Mouse (Mus musculus) thymus, adult 2 months (tissue): ENCODE measurements around the gene Rit1.

Experiments
- CTCF ChIP-seq: fragments of 200-500 bp; IDR thresholded peaks from 2 replicates; pipeline ENCODE4 v1.5.1; 2012; ENCODE audit warnings: mild to moderate bottlenecking, control low read depth, low read length, moderate library complexity, borderline replicate concordance; ENCODE audit not compliant: control insufficient read depth, poor library complexity, insufficient read depth; ENCODE audit errors: extremely low read depth
- POLR2A ChIP-seq: fragments of 200-500 bp; IDR thresholded peaks from 2 replicates; pipeline ENCODE4 v1.6.1; 2012; ENCODE audit warnings: mild to moderate bottlenecking, low read length, control low read depth, moderate library complexity; ENCODE audit not compliant: control insufficient read depth, poor library complexity, insufficient read depth; ENCODE audit errors: extremely low read depth

DNA sequence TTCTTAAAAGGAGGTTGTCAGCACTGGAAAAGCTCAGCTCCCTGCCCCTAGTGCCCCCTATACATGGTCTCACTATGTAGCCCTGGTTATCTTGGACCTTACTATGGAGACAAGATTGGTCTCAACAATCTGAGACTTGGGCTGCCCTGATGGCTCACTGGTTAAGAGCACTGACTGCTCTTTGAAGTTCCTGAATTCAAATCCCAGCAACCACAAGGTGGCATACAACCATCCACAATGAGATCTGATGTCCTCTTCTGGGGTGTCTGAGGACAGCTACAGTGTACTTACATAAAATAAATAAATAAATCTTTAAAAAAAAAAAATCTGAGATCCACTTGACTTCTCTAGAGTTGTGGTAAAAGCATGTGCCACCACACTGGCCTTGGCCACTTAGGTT is 21.1 kb upstream of the Rit1 start:
- TF ChIP-seq CTCF (no peak), POLR2A (no peak)
